Mouse (Mus musculus): ENCODE measurements around the gene Pla2g2c.

- TF ChIP-seq CTCF (IDR thresholded peaks at IDR 0.05; ENCODE audit: control insufficient read depth, insufficient read depth, low read length) (no peak), POLR2A (IDR thresholded peaks at IDR 0.05; ENCODE audit: borderline replicate concordance, control insufficient read depth, low read depth, low read length) (no peak)
These were observed 905 bp upstream of the Pla2g2c start for GRCm38 (mm10) chr4:138723493-138724281.
